In genomic region chr6:84080631-84081030, GRCm38 (mm10) we compare ENCODE assay signal across 12 mouse cellular contexts.
"Had no signal": no experiment of that assay in that cellular context is flagged by ENCODE, and none has a peak within 500 bp of the region (broad histone marks: within the 10 kb centered on the region; RNA-seq: fewer than 3 reads in every experiment).

No protein-coding gene starts in this region.

- DNase-seq: left cerebral cortex, postnatal 4 days; liver; liver, embryonic 13.5 days; liver, postnatal 0 days; lung, adult 18-20 months; lung, adult 2 months; lung, embryonic 14.5 days; lung, postnatal 10 days; lung, postnatal 14 days; lung, postnatal 36 days; lung, postnatal 4 days; midbrain, embryonic 14.5 days had no signal
